Mouse (Mus musculus): Measurements from ENCODE around the gene 2610528J11Rik.
"Not testable (repeated sequence)": the region's sequence is repeated elsewhere in the genome, so short reads cannot be mapped to it uniquely, and the experiment has no call there.

The 2610528J11Rik gene

GRCm38 (mm10) chr4:118526408-118527334 is at the start of gene 2610528J11Rik:
2610528J11Rik (plus strand) TSS chr4:118526999.
- in situ Hi-C loops (cut with MboI): no loop called here

- in situ Hi-C loops (cut with MboI): no loop called here
Observed at GRCm38 (mm10) chr4:118489717-118490132, 37.1 kb upstream of the 2610528J11Rik start, which contains the start of gene Tie1. Tie1 (minus strand) TSS chr4:118490061.

- in situ Hi-C loops (cut with MboI): no loop called here
Observed at GRCm38 (mm10) chr4:118490461-118490860, 36.3 kb upstream of the 2610528J11Rik start.

GRCm38 (mm10) chr4:118500171-118500724 is 26.6 kb upstream of the 2610528J11Rik start:
- in situ Hi-C loops (cut with MboI): no loop called here

- in situ Hi-C loops (cut with MboI): no loop called here
Observed at GRCm38 (mm10) chr4:118500792-118501191, 26.0 kb upstream of the 2610528J11Rik start.

- in situ Hi-C loops (cut with MboI): no loop called here
Observed at GRCm38 (mm10) chr4:118505551-118505950, 21.2 kb upstream of the 2610528J11Rik start.

GRCm38 (mm10) chr4:118507171-118507570 is 19.6 kb upstream of the 2610528J11Rik start:
- in situ Hi-C loops (cut with MboI): not testable (repeated sequence)

GRCm38 (mm10) chr4:118509050-118509449 is 17.7 kb upstream of the 2610528J11Rik start:
- in situ Hi-C loops (cut with MboI): no loop called here

GRCm38 (mm10) chr4:118516699-118517496 is 9.9 kb upstream of the 2610528J11Rik start:
- in situ Hi-C loops (cut with MboI): no loop called here

GRCm38 (mm10) chr4:118517497-118518146 is 9.2 kb upstream of the 2610528J11Rik start:
- in situ Hi-C loops (cut with MboI): no loop called here

GRCm38 (mm10) chr4:118518208-118518607 is 8.6 kb upstream of the 2610528J11Rik start:
- in situ Hi-C loops (cut with MboI): no loop called here

GRCm38 (mm10) chr4:118522248-118522647 is 4.6 kb upstream of the 2610528J11Rik start:
- in situ Hi-C loops (cut with MboI): no loop called here

- in situ Hi-C loops (cut with MboI): no loop called here
Observed at GRCm38 (mm10) chr4:118523976-118524375, 2.8 kb upstream of the 2610528J11Rik start.

- in situ Hi-C loops (cut with MboI): no loop called here
Observed at GRCm38 (mm10) chr4:118525779-118526178, 1.0 kb upstream of the 2610528J11Rik start.

- in situ Hi-C loops (cut with MboI): no loop called here
Observed at GRCm38 (mm10) chr4:118527335-118527681, 509 bp downstream of the 2610528J11Rik start.

- in situ Hi-C loops (cut with MboI): no loop called here
Observed at GRCm38 (mm10) chr4:118527720-118528119, 921 bp downstream of the 2610528J11Rik start.

- in situ Hi-C loops (cut with MboI): no loop called here
Observed at GRCm38 (mm10) chr4:118532663-118533062, 5.9 kb downstream of the 2610528J11Rik start.

- in situ Hi-C loops (cut with MboI): no loop called here
Observed at GRCm38 (mm10) chr4:118533156-118533555, 6.4 kb downstream of the 2610528J11Rik start.

- in situ Hi-C loops (cut with MboI): no loop called here
Observed at GRCm38 (mm10) chr4:118533605-118534004, 6.8 kb downstream of the 2610528J11Rik start.

- in situ Hi-C loops (cut with MboI): no loop called here
Observed at GRCm38 (mm10) chr4:118535610-118536009, 8.8 kb downstream of the 2610528J11Rik start.

- in situ Hi-C loops (cut with MboI): no loop called here
Observed at GRCm38 (mm10) chr4:118537801-118538200, 11.0 kb downstream of the 2610528J11Rik start.

GRCm38 (mm10) chr4:118539904-118540303 is 13.1 kb downstream of the 2610528J11Rik start:
- in situ Hi-C loops (cut with MboI): no loop called here
